Mouse (Mus musculus) kidney, embryonic 14.5 days (tissue): Measurements from ENCODE around the gene D630039A03Rik. TPM values are rescaled to one million over a fixed set of nuclear protein-coding genes. Genes with fewer than 3 reads are reported as not detected.

ENCODE experiments used
- ATAC-seq: fragments of 200-750 bp; cut with Nextera tagmentation; 2 replicates; pipeline ENCODE4 v1.8.0; 2017; ENCODE audit warnings: moderate number of reproducible peaks, mild to moderate bottlenecking, moderate TSS enrichment, moderate library complexity; ENCODE audit not compliant: low FRiP score, low TSS enrichment
- H3K27ac ChIP-seq: fragments of 300-500 bp; sonication (generic); 2 replicates; pipeline ENCODE4 v1.5.1; 2014; ENCODE audit warnings: low read depth, mild to moderate bottlenecking, low read length, moderate library complexity, mixed read lengths
- H3K27me3 ChIP-seq: fragments of 300-500 bp; sonication (generic); 2 replicates; pipeline ENCODE4 v1.6.1; 2014; ENCODE audit warnings: mild to moderate bottlenecking, low read length; ENCODE audit not compliant: control insufficient read depth, insufficient read depth
- H3K36me3 ChIP-seq: fragments of 300-500 bp; sonication (generic); 2 replicates; pipeline ENCODE4 v1.6.1; 2014; ENCODE audit warnings: low read length, mixed read lengths; ENCODE audit not compliant: control insufficient read depth, insufficient read depth
- H3K4me1 ChIP-seq: fragments of 300-500 bp; sonication (generic); 2 replicates; pipeline ENCODE4 v1.6.1; 2014; ENCODE audit warnings: low read length, mixed read lengths; ENCODE audit not compliant: control insufficient read depth, insufficient read depth
- H3K4me2 ChIP-seq: fragments of 300-500 bp; sonication (generic); replicated peaks from 2 replicates; pipeline ENCODE4 v1.6.1; 2014; ENCODE audit warnings: low read depth, mild to moderate bottlenecking, low read length
- H3K4me3 ChIP-seq: fragments of 300-500 bp; sonication (generic); 2 replicates; pipeline ENCODE4 v1.5.1; 2014; ENCODE audit warnings: mild to moderate bottlenecking, low read length
- H3K9ac ChIP-seq: fragments of 300-500 bp; sonication (generic); 2 replicates; pipeline ENCODE4 v1.6.1; 2014; ENCODE audit warnings: low read depth, mild to moderate bottlenecking, low read length, moderate library complexity
- H3K9me3 ChIP-seq: fragments of 300-500 bp; sonication (generic); 2 replicates; pipeline ENCODE4 v1.6.1; 2016; ENCODE audit warnings: low read length; ENCODE audit not compliant: control insufficient read depth
- WGBS: fragments of 180-500 bp; shearing (Covaris S2); extraction: QIAGEN DNeasy Blood & Tissue Kit; methylation state at CpG from one replicate; pipeline ENCODE4 v1.1.7; 2014; 5-methylcytosine and 5-hydroxymethylcytosine counted together
- polyA plus RNA-seq: library from polyadenylated mRNA; unstranded; fragments of >200 nt; fragmentation: Nextera tagmentation; extraction: Ambion mirVana; gene quantifications from 2 replicates; pipeline ENCODE4 v1.2.1, GENCODE M21; 2014

The D630039A03Rik gene
- polyA plus RNA-seq: 0.70 and 1.0 TPM in 2 replicates

GRCm38 (mm10) chr4:57916201-57916661 is at the start of gene D630039A03Rik:
D630039A03Rik (minus strand) TSS chr4:57916297.
- ATAC-seq: no peak
- Histone ChIP-seq H3K4me1 (peaks cover 4% of the 10 kb centered on the region; the same call in 1 of the 2 replicates), H3K27ac (0 out of 2 replicates have a peak within 1 kb of the TSS, but pooled peaks have one; percentile 24), H3K27me3 (no peaks in the 10 kb centered on the region), H3K9ac (peak within 1 kb of the TSS; percentile 8), H3K4me3 (peak within 1 kb of the TSS; percentile 15), H3K9me3 (no peaks in the 10 kb centered on the region), H3K36me3 (no peaks in the 10 kb centered on the region), H3K4me2 (peak within 1 kb of the TSS; percentile 36)
- WGBS: 11% methylated on average over 9 of the region's 9 CpGs

GRCm38 (mm10) chr4:57965516-57965915 is 49.4 kb upstream of the D630039A03Rik start:
- H3K9ac ChIP-seq: no peak overlapping the region
- no peaks in the 10 kb centered on the region for H3K36me3 ChIP-seq
- H3K27ac ChIP-seq: no peak overlapping the region
- no peak for ATAC-seq
- 91% methylated on average over 4 of the region's 4 CpGs for whole genome bisulfite sequencing
- no peaks in the 10 kb centered on the region for H3K4me1 ChIP-seq
- no peaks in the 10 kb centered on the region for H3K9me3 ChIP-seq
- no peak overlapping the region for H3K4me3 ChIP-seq
- H3K27me3 ChIP-seq: no peaks in the 10 kb centered on the region
- no peak overlapping the region for H3K4me2 ChIP-seq

- Histone ChIP-seq H3K4me3 (no peak overlapping the region), H3K9me3 (no peaks in the 10 kb centered on the region), H3K27me3 (no peaks in the 10 kb centered on the region), H3K36me3 (no peaks in the 10 kb centered on the region), H3K9ac (no peak overlapping the region), H3K27ac (no peak overlapping the region), H3K4me1 (no peaks in the 10 kb centered on the region), H3K4me2 (no peak overlapping the region)
- no peak for ATAC-seq
- WGBS: 83% methylated on average over 1 of the region's 1 CpGs
Observed at GRCm38 (mm10) chr4:57964143-57964542, 48.0 kb upstream of the D630039A03Rik start.

DNA sequence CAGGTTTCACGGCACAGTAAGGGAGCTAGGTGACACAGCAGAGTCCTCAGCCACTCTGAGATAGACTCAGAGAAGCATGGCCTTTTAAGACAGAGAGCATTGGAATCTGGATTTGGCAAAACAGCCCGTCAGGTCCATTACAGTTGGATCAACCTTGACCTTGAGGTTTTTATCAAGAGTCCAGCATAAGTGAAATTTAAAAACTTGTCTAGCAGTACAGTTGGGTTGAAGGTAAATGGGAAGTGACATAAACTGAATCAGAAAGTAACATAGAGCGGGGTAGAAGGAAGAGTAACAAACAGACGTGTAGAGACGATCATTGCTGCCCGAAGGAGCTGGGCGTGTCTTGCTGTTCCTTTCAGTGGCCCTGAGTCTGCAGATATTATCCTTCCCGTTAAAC is 43.0 kb upstream of the D630039A03Rik start:
- no peak overlapping the region for H3K9ac ChIP-seq
- no peak overlapping the region for H3K4me3 ChIP-seq
- no peaks in the 10 kb centered on the region for H3K9me3 ChIP-seq
- ATAC-seq: no peak
- H3K27me3 ChIP-seq: no peaks in the 10 kb centered on the region
- H3K4me2 ChIP-seq: no peak overlapping the region
- WGBS: 81% methylated on average over 8 of the region's 8 CpGs
- H3K27ac ChIP-seq: no peak overlapping the region
- no peaks in the 10 kb centered on the region for H3K36me3 ChIP-seq
- H3K4me1 ChIP-seq: peaks cover 19% of the 10 kb centered on the region

GRCm38 (mm10) chr4:57958098-57958497 is 42.0 kb upstream of the D630039A03Rik start:
- Histone ChIP-seq H3K9me3 (no peaks in the 10 kb centered on the region), H3K4me2 (no peak overlapping the region), H3K27ac (no peak overlapping the region), H3K27me3 (no peaks in the 10 kb centered on the region), H3K4me1 (peaks cover 24% of the 10 kb centered on the region), H3K9ac (no peak overlapping the region), H3K36me3 (no peaks in the 10 kb centered on the region), H3K4me3 (no peak overlapping the region)
- WGBS: 40% methylated on average over 9 of the region's 9 CpGs
- ATAC-seq: no peak

DNA sequence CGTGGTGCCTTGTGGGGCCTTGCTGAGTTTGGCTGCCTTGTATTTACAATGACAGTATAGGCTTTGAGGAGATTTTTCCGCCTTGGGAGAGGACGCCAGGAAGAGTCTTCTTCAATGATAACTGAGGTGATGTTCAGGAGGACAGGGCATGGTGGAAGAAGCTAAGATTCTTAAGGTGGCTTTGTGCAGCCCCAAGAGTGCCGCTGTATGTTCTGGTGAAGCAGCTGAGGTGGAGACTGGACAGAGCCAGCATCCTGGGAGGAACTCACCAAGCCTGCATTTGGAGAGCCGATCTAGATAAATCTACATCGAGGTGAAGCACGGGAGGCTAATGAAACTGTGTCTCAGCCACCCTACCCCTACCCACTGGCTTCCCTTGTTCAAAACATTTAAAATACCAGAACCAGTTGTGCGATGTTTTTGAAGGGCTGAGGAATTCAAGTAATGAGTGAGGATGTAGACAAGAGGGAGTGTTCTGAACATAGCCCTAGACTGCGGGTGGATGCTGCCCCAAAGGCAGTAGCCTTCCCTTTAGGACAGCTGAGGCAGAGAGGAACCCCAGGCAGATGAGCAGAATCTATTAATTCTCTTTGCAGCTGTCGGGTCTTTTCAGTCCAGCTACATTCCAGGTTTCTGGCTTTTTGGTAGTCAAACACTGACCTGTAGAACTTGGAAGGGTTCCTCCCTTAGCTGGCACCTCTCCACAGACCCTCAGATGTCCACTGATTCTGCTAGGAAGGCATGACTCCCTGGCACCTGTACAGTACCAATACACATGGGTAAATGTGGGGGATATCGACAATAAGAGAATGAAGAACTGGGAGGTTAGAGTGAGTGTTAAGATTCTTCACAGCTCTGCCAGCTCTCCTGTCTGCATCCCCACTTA is 41.3 kb upstream of the D630039A03Rik start:
- 38% methylated on average over 11 of the region's 11 CpGs for WGBS
- Histone ChIP-seq H3K4me1 (peaks cover 24% of the 10 kb centered on the region), H3K36me3 (no peaks in the 10 kb centered on the region), H3K27ac (peak overlapping the region; percentile 96), H3K9me3 (no peaks in the 10 kb centered on the region), H3K4me3 (peak overlapping the region; percentile 86), H3K9ac (peak overlapping the region; percentile 58), H3K27me3 (no peaks in the 10 kb centered on the region), H3K4me2 (peak overlapping the region; percentile 59)
- no peak for ATAC-seq

- Histone ChIP-seq H3K4me3 (peak within 1 kb of the TSS; percentile 86), H3K9me3 (peaks cover 3% of the 10 kb centered on the region; the same call in 1 of the 2 replicates), H3K36me3 (peaks cover 11% of the 10 kb centered on the region; the same call in 1 of the 2 replicates), H3K4me1 (peaks cover 24% of the 10 kb centered on the region), H3K4me2 (peak within 1 kb of the TSS; percentile 64), H3K27me3 (no peaks in the 10 kb centered on the region), H3K9ac (peak within 1 kb of the TSS; percentile 91), H3K27ac (peak within 1 kb of the TSS; percentile 96)
- ATAC-seq: peak; percentile 98
- WGBS: under 1% methylated on average over 70 of the region's 71 CpGs
Observed at GRCm38 (mm10) chr4:57956029-57956960, 40.2 kb upstream of the D630039A03Rik start, which contains the start of gene Txn1. Txn1 (minus strand) TSS chr4:57956411.

- Histone ChIP-seq H3K36me3 (peaks cover 19% of the 10 kb centered on the region), H3K4me2 (peak overlapping the region; percentile 64), H3K27me3 (no peaks in the 10 kb centered on the region), H3K4me3 (peak overlapping the region; percentile 86), H3K4me1 (peaks cover 24% of the 10 kb centered on the region), H3K9me3 (peaks cover 3% of the 10 kb centered on the region; the same call in 1 of the 2 replicates), H3K27ac (peak overlapping the region; percentile 88), H3K9ac (peak overlapping the region; percentile 91)
- peak; percentile 22 for ATAC-seq
- WGBS: under 1% methylated on average over 25 of the region's 25 CpGs
Observed at GRCm38 (mm10) chr4:57955544-57955958, 39.5 kb upstream of the D630039A03Rik start.
